Mouse (Mus musculus): Measurements from ENCODE around the gene Dynlrb1. TPM values are rescaled to one million over a fixed set of nuclear protein-coding genes. Genes with fewer than 3 reads are reported as not detected.

Gene Dynlrb1
- polyA plus RNA-seq (2014; fragmentation: Nextera tagmentation; extraction: Ambion mirVana), result 460 and 463 TPM in 2 replicates

GRCm38 (mm10) chr2:155236362-155236992 is at the start of gene Dynlrb1:
Gene Dynlrb1, plus strand, starts transcription at chr2:155236533.
- Histone ChIP-seq H3K4me1 (replicated peaks; ENCODE audit: control insufficient read depth, insufficient read depth, low read length) (peaks cover 3% of the 10 kb centered on the region), H3K4me2 (ENCODE audit: low read depth, low read length, severe bottlenecking) (peak within 1 kb of the TSS; percentile 70), H3K27me3 (ENCODE audit: control insufficient read depth, insufficient read depth, low read length) (no peaks in the 10 kb centered on the region), H3K36me3 (ENCODE audit: control insufficient read depth, insufficient read depth, low read length) (no peaks in the 10 kb centered on the region), H3K27ac (ENCODE audit: low read depth, low read length) (peak within 1 kb of the TSS; percentile 75), H3K9me3 (ENCODE audit: control insufficient read depth, low read length) (no peaks in the 10 kb centered on the region), H3K4me3 (ENCODE audit: low read depth, low read length) (peak within 1 kb of the TSS; percentile 90), H3K9ac (ENCODE audit: low read length) (peak within 1 kb of the TSS; percentile 95)
- ATAC-seq (replicated peaks; ENCODE audit: low FRiP score) (peak; percentile 99), DNase-seq (ENCODE audit: low spot score) (peak; percentile 97)
- WGBS, result under 1% methylated on average over 50 of the region's 50 CpGs

DNA sequence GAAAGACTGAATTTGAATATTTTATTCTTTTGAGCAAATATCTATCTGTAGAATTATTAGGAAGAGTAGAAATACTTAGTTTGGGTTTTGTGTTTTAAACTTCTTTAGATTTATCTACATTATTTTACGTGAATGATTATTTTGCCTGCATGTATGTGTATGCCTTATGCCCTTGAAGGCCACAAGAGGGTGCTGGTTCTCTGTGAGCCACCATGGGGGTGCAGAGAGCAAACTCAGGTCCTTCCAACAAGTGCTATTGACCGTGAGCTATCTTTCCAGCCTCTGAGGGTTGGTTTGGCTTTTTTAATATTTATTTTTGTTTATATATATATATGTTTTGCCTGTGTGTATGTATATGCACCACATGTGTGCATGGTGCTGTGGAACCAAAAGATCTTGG is 28.9 kb upstream of the Dynlrb1 start:
- no peak for DNase-seq (ENCODE audit: low spot score)
- 84% methylated on average over 2 of the region's 2 CpGs for WGBS

DNA sequence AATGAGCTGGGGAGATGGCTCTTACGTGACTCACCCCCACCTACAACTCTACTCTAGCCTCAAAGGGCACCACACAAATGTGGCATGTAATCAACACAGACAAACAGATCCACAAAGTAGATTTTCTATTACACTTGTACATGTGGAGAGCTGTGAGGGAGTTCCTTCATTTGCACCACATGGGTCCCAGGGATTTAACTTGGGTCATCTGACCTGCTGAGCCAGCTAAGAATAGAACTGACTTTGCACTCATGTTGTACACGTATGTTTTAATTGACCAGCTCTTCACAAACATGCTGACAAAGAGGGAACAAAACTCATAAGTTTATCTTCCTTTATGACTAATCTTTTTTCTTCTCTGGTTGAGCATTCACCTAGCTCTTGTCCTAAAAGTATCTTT is 13.2 kb upstream of the Dynlrb1 start:
- Histone ChIP-seq H3K36me3 (ENCODE audit: control insufficient read depth, insufficient read depth, low read length) (peaks cover 5% of the 10 kb centered on the region; the same call in 1 of the 2 replicates), H3K9ac (ENCODE audit: low read length) (no peak overlapping the region), H3K9me3 (ENCODE audit: control insufficient read depth, low read length) (no peaks in the 10 kb centered on the region), H3K4me3 (ENCODE audit: low read depth, low read length) (no peak overlapping the region), H3K4me2 (ENCODE audit: low read depth, low read length, severe bottlenecking) (no peak overlapping the region), H3K27me3 (ENCODE audit: control insufficient read depth, insufficient read depth, low read length) (no peaks in the 10 kb centered on the region), H3K4me1 (replicated peaks; ENCODE audit: control insufficient read depth, insufficient read depth, low read length) (no peaks in the 10 kb centered on the region), H3K27ac (ENCODE audit: low read depth, low read length) (no peak overlapping the region)
- 88% methylated on average over 2 of the region's 2 CpGs for WGBS
- DNase-seq (ENCODE audit: low spot score) (no peak), ATAC-seq (replicated peaks; ENCODE audit: low FRiP score) (no peak)

More for the DNA sequence above, 28.9 kb upstream of the Dynlrb1 start:
- Histone ChIP-seq H3K27me3 (ENCODE audit: control insufficient read depth, insufficient read depth, low read length) (no peaks in the 10 kb centered on the region), H3K36me3 (ENCODE audit: control insufficient read depth, insufficient read depth, low read length) (no peaks in the 10 kb centered on the region; the same call in 1 of the 2 replicates), H3K9ac (ENCODE audit: low read length) (no peak overlapping the region), H3K9me3 (ENCODE audit: control insufficient read depth, low read length) (no peaks in the 10 kb centered on the region), H3K4me2 (ENCODE audit: low read depth, low read length, severe bottlenecking) (no peak overlapping the region), H3K4me1 (replicated peaks; ENCODE audit: control insufficient read depth, insufficient read depth, low read length) (no peaks in the 10 kb centered on the region), H3K27ac (ENCODE audit: low read depth, low read length) (no peak overlapping the region), H3K4me3 (ENCODE audit: low read depth, low read length) (no peak overlapping the region)
- ATAC-seq (replicated peaks; ENCODE audit: low FRiP score), result no peak

- WGBS, result 94% methylated on average over 7 of the region's 7 CpGs
These were observed 11.6 kb upstream of the Dynlrb1 start for GRCm38 (mm10) chr2:155224721-155225120.

DNA sequence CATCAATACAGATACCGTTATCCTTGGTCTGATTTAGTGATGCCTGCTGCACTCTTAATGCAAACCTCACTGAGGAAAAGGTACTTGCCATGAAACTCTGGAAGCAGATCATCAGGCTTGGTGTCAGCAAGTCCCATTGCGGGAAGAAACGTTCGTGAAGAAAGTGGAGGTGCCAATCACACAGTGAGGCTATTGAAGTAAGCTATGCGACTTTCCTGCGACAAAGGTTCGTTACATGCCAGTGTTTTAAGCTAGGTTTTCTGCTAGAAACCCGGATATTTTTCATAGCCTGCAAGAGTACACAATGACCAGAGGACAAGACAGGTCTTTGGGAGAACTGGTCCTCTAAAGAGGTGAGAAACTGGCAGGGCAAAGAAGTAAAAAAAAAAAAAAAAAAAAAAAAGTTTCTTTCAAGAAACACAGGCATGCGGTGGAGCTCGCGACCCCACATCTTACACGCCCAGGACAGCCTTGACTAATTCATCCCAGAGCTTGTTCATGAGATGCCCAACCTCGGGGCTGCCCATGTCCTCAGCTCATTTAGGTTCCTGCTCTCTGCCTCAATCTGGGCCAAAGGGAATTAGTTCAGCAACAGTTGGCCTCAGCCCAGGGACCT is 479 bp upstream of the Dynlrb1 start:
- peak overlapping the region; percentile 90 for H3K4me3 ChIP-seq (ENCODE audit: low read depth, low read length)
- ATAC-seq (replicated peaks; ENCODE audit: low FRiP score), result peak; percentile 88
- peak overlapping the region; percentile 75 for H3K27ac ChIP-seq (ENCODE audit: low read depth, low read length)
- H3K4me2 ChIP-seq (ENCODE audit: low read depth, low read length, severe bottlenecking), result peak overlapping the region; percentile 70
- H3K9me3 ChIP-seq (ENCODE audit: control insufficient read depth, low read length), result no peaks in the 10 kb centered on the region
- H3K4me1 ChIP-seq (replicated peaks; ENCODE audit: control insufficient read depth, insufficient read depth, low read length), result peaks cover 3% of the 10 kb centered on the region
- H3K9ac ChIP-seq (ENCODE audit: low read length), result peak overlapping the region; percentile 95
- H3K27me3 ChIP-seq (ENCODE audit: control insufficient read depth, insufficient read depth, low read length), result no peaks in the 10 kb centered on the region
- DNase-seq (ENCODE audit: low spot score), result no peak
- 5% methylated on average over 13 of the region's 13 CpGs for WGBS
- no peaks in the 10 kb centered on the region for H3K36me3 ChIP-seq (ENCODE audit: control insufficient read depth, insufficient read depth, low read length)

More at GRCm38 (mm10) chr2:155224721-155225120, 11.6 kb upstream of the Dynlrb1 start:
- no peak overlapping the region for H3K27ac ChIP-seq (ENCODE audit: low read depth, low read length)
- no peaks in the 10 kb centered on the region for H3K27me3 ChIP-seq (ENCODE audit: control insufficient read depth, insufficient read depth, low read length)
- H3K4me2 ChIP-seq (ENCODE audit: low read depth, low read length, severe bottlenecking), result no peak overlapping the region
- H3K36me3 ChIP-seq (ENCODE audit: control insufficient read depth, insufficient read depth, low read length), result peaks cover 5% of the 10 kb centered on the region; the same call in 1 of the 2 replicates
- no peaks in the 10 kb centered on the region for H3K9me3 ChIP-seq (ENCODE audit: control insufficient read depth, low read length)
- H3K9ac ChIP-seq (ENCODE audit: low read length), result no peak overlapping the region
- no peaks in the 10 kb centered on the region for H3K4me1 ChIP-seq (replicated peaks; ENCODE audit: control insufficient read depth, insufficient read depth, low read length)
- DNase-seq (ENCODE audit: low spot score), result no peak
- no peak overlapping the region for H3K4me3 ChIP-seq (ENCODE audit: low read depth, low read length)
- ATAC-seq (replicated peaks; ENCODE audit: low FRiP score), result no peak

GRCm38 (mm10) chr2:155237276-155237675 is 943 bp downstream of the Dynlrb1 start:
- no peak overlapping the region for H3K27ac ChIP-seq (ENCODE audit: low read depth, low read length)
- no peak for DNase-seq (ENCODE audit: low spot score)
- WGBS, result 22% methylated on average over 4 of the region's 4 CpGs

GRCm38 (mm10) chr2:155240915-155241314 is 4.6 kb downstream of the Dynlrb1 start:
- DNase-seq (ENCODE audit: low spot score) (no peak), ATAC-seq (replicated peaks; ENCODE audit: low FRiP score) (no peak)
- H3K4me2 ChIP-seq (ENCODE audit: low read depth, low read length, severe bottlenecking), result no peak overlapping the region
- WGBS, result 86% methylated on average over 4 of the region's 4 CpGs
- no peaks in the 10 kb centered on the region for H3K27me3 ChIP-seq (ENCODE audit: control insufficient read depth, insufficient read depth, low read length)
- no peak overlapping the region for H3K4me3 ChIP-seq (ENCODE audit: low read depth, low read length)
- peaks cover 3% of the 10 kb centered on the region for H3K4me1 ChIP-seq (replicated peaks; ENCODE audit: control insufficient read depth, insufficient read depth, low read length)
- peaks cover 17% of the 10 kb centered on the region for H3K36me3 ChIP-seq (ENCODE audit: control insufficient read depth, insufficient read depth, low read length)
- H3K9ac ChIP-seq (ENCODE audit: low read length), result no peak overlapping the region
- H3K9me3 ChIP-seq (ENCODE audit: control insufficient read depth, low read length), result no peaks in the 10 kb centered on the region
- H3K27ac ChIP-seq (ENCODE audit: low read depth, low read length), result no peak overlapping the region

More at GRCm38 (mm10) chr2:155237276-155237675, 943 bp downstream of the Dynlrb1 start:
- no peaks in the 10 kb centered on the region for H3K9me3 ChIP-seq (ENCODE audit: control insufficient read depth, low read length)
- peak overlapping the region; percentile 95 for H3K9ac ChIP-seq (ENCODE audit: low read length)
- H3K4me3 ChIP-seq (ENCODE audit: low read depth, low read length), result peak overlapping the region; percentile 90
- peak overlapping the region; percentile 70 for H3K4me2 ChIP-seq (ENCODE audit: low read depth, low read length, severe bottlenecking)
- peaks cover 3% of the 10 kb centered on the region for H3K4me1 ChIP-seq (replicated peaks; ENCODE audit: control insufficient read depth, insufficient read depth, low read length)
- ATAC-seq (replicated peaks; ENCODE audit: low FRiP score), result no peak
- no peaks in the 10 kb centered on the region for H3K27me3 ChIP-seq (ENCODE audit: control insufficient read depth, insufficient read depth, low read length)
- no peaks in the 10 kb centered on the region for H3K36me3 ChIP-seq (ENCODE audit: control insufficient read depth, insufficient read depth, low read length)

- Histone ChIP-seq H3K27me3 (ENCODE audit: control insufficient read depth, insufficient read depth, low read length) (no peaks in the 10 kb centered on the region), H3K4me3 (ENCODE audit: low read depth, low read length) (no peak overlapping the region), H3K9me3 (ENCODE audit: control insufficient read depth, low read length) (no peaks in the 10 kb centered on the region), H3K27ac (ENCODE audit: low read depth, low read length) (no peak overlapping the region), H3K4me1 (replicated peaks; ENCODE audit: control insufficient read depth, insufficient read depth, low read length) (peaks cover 3% of the 10 kb centered on the region), H3K9ac (ENCODE audit: low read length) (no peak overlapping the region), H3K36me3 (ENCODE audit: control insufficient read depth, insufficient read depth, low read length) (peaks cover 17% of the 10 kb centered on the region), H3K4me2 (ENCODE audit: low read depth, low read length, severe bottlenecking) (no peak overlapping the region)
- DNase-seq (ENCODE audit: low spot score) (no peak), ATAC-seq (replicated peaks; ENCODE audit: low FRiP score) (no peak)
- 85% methylated on average over 7 of the region's 7 CpGs for WGBS
These were observed 6.0 kb downstream of the Dynlrb1 start for GRCm38 (mm10) chr2:155242296-155242855.

Measured in forebrain, embryonic 11.5 days (tissue).